Mouse (Mus musculus) C2C12 (cell line): ENCODE data around the gene Agap1.

Experiments
- CEBPB ChIP-seq: IDR thresholded peaks from one replicate; pipeline ENCODE4 v1.6.1; 2011; ENCODE audit warnings: low read depth, mild to moderate bottlenecking, control low read depth, moderate library complexity
- CTCF ChIP-seq: IDR thresholded peaks from one replicate; pipeline ENCODE4 v1.5.1; 2011; ENCODE audit not compliant: control insufficient read depth, insufficient read depth, insufficient read length
- MAX ChIP-seq: IDR thresholded peaks from one replicate; pipeline ENCODE4 v1.6.1; 2011; ENCODE audit warnings: mild to moderate bottlenecking, control low read depth
- MYOG ChIP-seq: IDR thresholded peaks from one replicate; pipeline ENCODE4 v1.6.1; 2011; ENCODE audit not compliant: control insufficient read depth, insufficient read length; ENCODE audit errors: extremely low read depth
- USF1 ChIP-seq: IDR thresholded peaks from one replicate; pipeline ENCODE4 v1.6.1; 2011; ENCODE audit warnings: low read depth, mild to moderate bottlenecking, control low read depth, moderate library complexity

DNA sequence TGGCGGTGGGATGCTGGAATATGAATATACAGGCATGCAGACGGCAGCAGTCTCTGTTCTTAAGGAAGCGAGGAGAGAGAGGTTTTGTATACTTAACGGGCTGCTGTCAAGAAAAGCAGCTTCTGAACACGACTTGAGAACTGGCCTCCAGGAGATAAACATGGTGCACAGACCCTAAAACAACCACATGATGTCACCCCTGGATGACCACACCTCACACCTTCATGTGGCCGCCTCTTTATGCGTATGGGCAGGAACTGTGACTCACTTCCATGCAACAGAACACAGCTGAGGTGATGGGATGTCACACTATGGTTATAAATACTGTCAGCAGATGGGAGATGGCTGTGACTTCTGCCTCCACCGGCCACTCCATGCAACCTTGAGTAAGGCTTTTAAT, 28.5 kb upstream of the Agap1 start:
- no peak for TF ChIP-seq CTCF
- TF ChIP-seq USF1, result no peak
- TF ChIP-seq MYOG, result no peak
- no peak for TF ChIP-seq CEBPB
- no peak for TF ChIP-seq MAX
